Mouse (Mus musculus) layer of hippocampus, adult 18-20 months (tissue): ENCODE measurements around the gene Ccdc60. TPM values are rescaled to one million over a fixed set of nuclear protein-coding genes. Genes with fewer than 3 reads are reported as not detected.
A peak's percentile ranks its signal among the peaks of the same experiment; 100 is the strongest.
"Not testable (repeated sequence)": the region's sequence is repeated elsewhere in the genome, so short reads cannot be mapped to it uniquely, and the experiment has no call there.

Source experiments
- DNase-seq, 2 experiments: peaks; one replicate each; pipeline ENCODE4 v3.0.0; 2022; ENCODE audit warnings: low spot score in 2 of 2
- total RNA-seq, 2 experiments: library from RNA; stranded (reverse); gene quantifications; 2 replicates each; pipeline ENCODE4 v1.2.3; 2021

Gene Ccdc60
- total RNA-seq, 2 experiments from 2014 or later: 0.25 to 0.36 TPM

GRCm38 (mm10) chr5:116202692-116203091, 86.1 kb downstream of the Ccdc60 start:
- no peak for DNase-seq

DNA sequence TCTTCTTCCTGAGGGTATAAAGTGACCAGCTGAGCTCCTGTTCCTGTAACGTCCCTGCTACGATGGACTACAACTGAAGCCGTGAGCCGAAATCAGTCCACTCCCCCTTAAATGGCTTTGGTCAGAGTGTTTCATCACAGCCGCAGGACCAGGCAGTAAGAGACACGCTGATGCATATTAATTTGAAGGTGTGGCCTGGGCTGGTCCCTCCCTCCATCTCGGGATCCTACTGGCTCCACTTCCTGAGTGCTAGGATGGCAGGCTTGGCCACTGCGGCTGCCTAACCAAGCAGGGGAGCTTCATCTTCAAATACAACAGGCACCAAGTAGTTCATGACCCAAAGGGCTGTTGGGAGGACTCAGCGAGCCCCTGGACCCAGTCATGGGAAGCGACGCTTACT, 94.3 kb downstream of the Ccdc60 start:
- no peak for DNase-seq

GRCm38 (mm10) chr5:116192693-116193092, 96.1 kb downstream of the Ccdc60 start:
- no peak for DNase-seq

GRCm38 (mm10) chr5:116191596-116191995, 97.2 kb downstream of the Ccdc60 start:
- no peak for DNase-seq

DNA sequence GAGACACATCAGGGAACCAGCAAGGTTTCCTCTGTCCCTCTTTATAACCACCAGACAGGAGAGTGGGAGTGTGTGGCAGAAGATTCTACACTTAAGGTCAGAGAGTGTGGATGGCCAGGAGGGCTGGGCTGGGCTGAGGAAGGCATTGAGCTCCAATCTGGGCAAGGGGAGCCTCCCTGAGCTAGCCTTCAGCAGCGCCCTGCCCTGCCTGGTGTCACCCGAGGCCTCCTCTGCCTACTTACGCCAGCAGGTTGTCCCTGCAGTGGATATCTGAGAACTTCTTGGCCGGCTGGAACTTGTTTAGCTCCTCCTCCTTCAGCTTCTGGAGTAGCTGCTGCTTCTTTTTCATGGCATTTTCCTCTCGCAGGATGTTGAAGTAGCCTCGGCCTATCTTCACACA, 99.0 kb downstream of the Ccdc60 start:
- no peak for DNase-seq

GRCm38 (mm10) chr5:116180594-116180993, 108.2 kb downstream of the Ccdc60 start:
- DNase-seq: no peak

DNA sequence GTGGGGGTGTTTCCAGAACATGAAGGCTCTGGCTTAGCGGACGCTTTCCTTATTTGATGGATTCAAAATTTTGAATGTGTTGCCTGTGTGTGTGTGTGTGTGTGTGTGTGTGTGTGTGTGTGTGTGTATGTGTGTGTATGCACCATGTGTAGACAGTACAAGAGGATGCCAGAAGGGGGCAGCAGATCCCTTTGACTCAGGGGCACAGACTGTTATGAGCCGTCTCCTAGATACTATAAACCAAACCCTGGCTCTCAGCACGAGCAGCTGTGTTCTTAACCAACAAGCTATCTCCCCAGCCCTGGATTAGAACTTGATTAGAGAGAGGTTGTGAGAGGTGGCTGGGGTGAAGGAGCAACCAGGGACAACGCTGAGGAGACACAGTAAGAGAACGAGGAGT, 117.1 kb downstream of the Ccdc60 start:
- no peak for DNase-seq

- no peak for DNase-seq
Observed at GRCm38 (mm10) chr5:116166965-116167364, 121.8 kb downstream of the Ccdc60 start.

GRCm38 (mm10) chr5:116165203-116165888, 123.4 kb downstream of the Ccdc60 start:
- DNase-seq: no peak

DNA sequence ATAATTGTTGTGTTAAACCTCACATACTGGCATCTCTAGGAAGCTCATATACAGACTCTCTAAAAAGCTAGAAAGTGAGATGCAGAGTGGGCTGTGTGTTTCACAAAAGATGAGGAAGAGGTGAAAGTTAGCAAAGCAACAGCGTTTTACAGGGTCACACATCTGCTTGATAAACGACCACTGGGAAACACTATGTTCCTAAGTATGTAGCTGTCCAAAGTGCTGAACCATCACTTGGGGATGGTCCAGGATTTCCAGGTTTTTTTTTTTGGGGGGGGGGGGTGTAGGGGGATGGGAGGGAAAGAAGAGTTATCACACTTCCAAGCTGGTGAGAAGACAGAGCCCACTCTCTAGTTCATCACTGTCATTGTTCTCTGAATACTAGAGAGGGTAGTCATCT, 134.0 kb downstream of the Ccdc60 start:
- DNase-seq: no peak

- not testable (repeated sequence) for DNase-seq
Observed at GRCm38 (mm10) chr5:116146446-116146845, 142.3 kb downstream of the Ccdc60 start.

DNA sequence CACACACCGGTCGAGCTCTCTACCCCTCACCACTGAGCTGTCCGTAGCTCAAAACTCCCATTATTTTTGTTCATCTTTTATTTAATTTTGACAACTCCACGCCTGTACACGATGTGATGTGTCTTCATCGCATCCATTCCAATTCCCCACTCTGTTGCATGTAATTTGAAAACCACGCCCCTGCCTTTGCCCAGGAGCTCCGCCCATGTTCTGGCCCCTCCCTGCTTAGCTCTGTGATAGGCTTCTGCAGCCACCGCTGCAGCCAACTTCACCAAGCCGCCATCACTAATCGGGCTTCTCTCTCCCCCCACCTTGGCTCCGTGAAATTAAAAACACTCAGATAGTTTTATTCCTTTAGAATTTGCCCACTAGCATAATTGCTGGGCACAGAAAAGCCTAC, 144.1 kb downstream of the Ccdc60 start:
- DNase-seq: no peak

GRCm38 (mm10) chr5:116140682-116141081, 148.1 kb downstream of the Ccdc60 start:
- no peak for DNase-seq

- peak; percentile 71 to 92 for DNase-seq
Observed at GRCm38 (mm10) chr5:116123344-116123743, 165.4 kb downstream of the Ccdc60 start.

GRCm38 (mm10) chr5:116116567-116116966, 172.2 kb downstream of the Ccdc60 start:
- peak in 1 of 2 experiments; percentile 43 for DNase-seq

DNA sequence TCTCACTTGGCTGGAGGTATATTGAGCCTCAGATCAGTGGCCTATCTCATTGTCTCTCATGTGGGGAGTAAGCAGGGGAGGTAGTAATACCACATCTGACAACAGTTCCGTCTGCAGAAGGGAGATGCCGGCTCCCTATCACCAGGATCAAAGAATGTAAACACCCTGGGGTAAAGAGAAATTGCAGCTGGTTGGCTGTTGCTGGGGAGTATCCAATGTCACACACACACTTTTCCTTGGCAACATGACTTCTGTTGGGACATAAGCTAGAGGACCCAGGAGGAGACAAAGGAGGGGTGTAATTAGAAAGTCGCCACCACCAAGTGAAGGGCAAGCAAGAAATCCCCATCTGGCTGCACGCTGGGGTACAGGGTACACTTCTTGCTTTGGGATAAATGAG, 172.7 kb downstream of the Ccdc60 start:
- DNase-seq: no peak

GRCm38 (mm10) chr5:116115071-116115834, 173.5 kb downstream of the Ccdc60 start:
- DNase-seq: peak in 1 of 2 experiments; percentile 4

- DNase-seq: no peak
Observed at GRCm38 (mm10) chr5:116108651-116109050, 180.1 kb downstream of the Ccdc60 start.

DNA sequence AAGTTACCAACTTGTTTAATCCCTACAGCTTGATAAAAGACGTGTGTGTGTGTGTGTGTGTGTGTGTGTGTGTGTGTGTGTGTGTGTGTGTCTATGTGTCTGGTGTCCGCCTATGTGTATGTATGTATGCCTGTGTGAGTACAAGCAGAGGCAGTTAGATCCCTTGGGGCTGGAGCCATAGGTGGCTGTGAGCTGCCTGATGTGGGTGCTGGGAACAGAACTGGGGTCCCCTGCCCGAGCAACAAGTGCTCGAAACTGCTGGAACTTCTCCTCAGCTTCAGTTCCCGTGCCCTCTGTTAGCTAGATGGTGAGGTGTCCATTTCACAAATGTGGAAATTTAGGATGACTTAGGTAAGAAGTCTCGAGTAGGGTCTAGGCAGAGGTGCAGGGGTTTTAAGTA, 204.6 kb downstream of the Ccdc60 start:
- DNase-seq: no peak

DNA sequence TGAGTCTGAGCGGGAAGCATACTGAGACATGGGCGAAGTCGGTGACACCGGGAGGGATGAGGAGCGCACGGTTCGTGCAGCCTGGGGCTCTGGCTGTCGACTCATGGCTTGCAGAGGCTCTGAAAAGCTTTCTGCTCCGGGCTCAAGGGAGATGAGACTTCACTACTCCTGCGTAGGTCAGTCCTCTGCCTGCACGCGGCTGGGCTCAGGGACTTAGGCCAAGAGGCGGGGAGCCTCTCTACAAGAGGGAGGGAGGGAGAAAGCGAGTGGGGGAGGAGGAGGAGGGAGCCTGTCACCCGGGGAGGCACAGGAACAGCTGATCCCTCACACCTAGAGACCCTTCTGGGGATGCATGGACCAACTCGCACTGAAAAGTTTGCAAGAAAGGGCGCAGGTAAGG, 205.7 kb downstream of the Ccdc60 start, which contains the start of gene Tmem233:
Tmem233 (minus strand) TSS at position 164 of the 400 bp plus-strand sequence.
- DNase-seq: no peak

GRCm38 (mm10) chr5:116082241-116082900, 206.4 kb downstream of the Ccdc60 start:
- no peak for DNase-seq

DNA sequence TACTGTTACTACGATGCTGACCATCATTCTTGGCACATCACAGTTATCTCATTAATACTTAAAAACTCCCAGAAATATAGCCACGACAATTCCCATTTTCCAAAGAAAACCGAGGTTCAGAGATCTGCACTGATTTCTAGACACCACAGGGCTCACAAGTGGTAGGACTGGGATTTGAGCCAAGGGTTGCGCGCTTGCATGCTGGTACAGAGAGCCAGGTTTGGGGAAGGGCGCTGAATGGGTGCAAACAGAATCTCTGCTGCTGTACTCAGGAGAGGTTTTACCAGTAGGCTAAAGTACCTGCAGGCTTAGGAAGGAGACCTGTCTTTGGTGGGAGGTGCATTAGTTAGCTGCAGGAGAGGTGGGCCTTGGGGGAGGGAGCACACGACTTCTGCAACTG, 207.2 kb downstream of the Ccdc60 start:
- peak in 1 of 2 experiments; percentile 16 for DNase-seq
